Mouse (Mus musculus) embryonic fibroblast, embryonic 13.5 days (primary cell): ENCODE results near the gene Gm5741.

Source experiments
- CTCF ChIP-seq: IDR thresholded peaks from 2 replicates; pipeline ENCODE4 v1.5.1; 2011; ENCODE audit warnings: mild to moderate bottlenecking, control low read depth, low read length, moderate library complexity, borderline replicate concordance; ENCODE audit not compliant: insufficient read depth
- POLR2A ChIP-seq: IDR thresholded peaks from 2 replicates; pipeline ENCODE4 v1.6.1; 2011; ENCODE audit warnings: low read depth, mild to moderate bottlenecking, control low read depth, low read length, moderate library complexity

DNA sequence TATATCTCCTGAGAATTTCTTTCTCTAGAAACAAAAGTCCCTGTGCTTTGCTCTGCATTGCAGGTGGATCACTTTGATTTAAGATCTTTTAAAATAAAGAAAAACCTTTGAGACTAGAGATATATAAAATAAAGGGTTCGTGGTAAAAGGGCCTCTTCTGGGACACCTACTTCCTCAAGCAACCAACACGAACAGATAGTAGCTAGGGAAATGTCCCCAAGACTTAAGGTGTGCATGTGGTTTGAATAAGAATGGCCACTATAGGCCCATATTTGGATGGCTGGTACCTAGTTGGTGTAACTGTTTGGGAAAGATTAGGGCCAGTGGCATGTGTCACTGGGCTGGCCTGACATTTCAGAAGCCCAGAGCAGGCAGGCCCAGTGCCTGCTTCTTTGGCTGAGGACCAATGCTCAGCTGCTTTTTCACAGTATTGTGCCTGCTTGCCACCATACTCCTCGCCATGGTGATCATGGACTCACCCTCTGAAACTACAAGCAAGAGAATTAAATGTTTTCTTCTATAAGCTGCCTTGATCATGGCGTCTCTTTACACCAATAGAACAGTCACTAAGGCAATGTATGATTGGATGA is 32.4 kb upstream of the Gm5741 start:
- TF ChIP-seq CTCF (no peak), POLR2A (no peak)
